Mouse (Mus musculus): ENCODE results near the gene Rwdd2a. TPM values are rescaled to one million over a fixed set of nuclear protein-coding genes. Genes with fewer than 3 reads are reported as not detected.

The Rwdd2a gene
- total RNA-seq (2021), result 10 to 100 TPM; 38.2 to 41.7 TPM
- long read RNA-seq, transcript Rwdd2a-203 (3 exons, 1,054 nt), result major isoform, 50 of 61 reads
- long read RNA-seq, transcript Rwdd2a-201 (3 exons, 1,355 nt), result minor isoform, 6 of 61 reads
- long read RNA-seq, partial matches to known transcripts, result 3 of 61 reads
- long read RNA-seq, other reads (novel, unspliced or antisense), result 2 of 61 reads

GRCm38 (mm10) chr9:86571540-86572135 lies at the start of gene Rwdd2a, which contains the start of gene Pgm3:
Gene Rwdd2a (plus strand): TSS chr9:86571991.
Gene Pgm3 (minus strand): TSS chr9:86571842.
- peak; percentile 95 to 97 for DNase-seq (ENCODE audit: low spot score in 2 of 2)

DNA sequence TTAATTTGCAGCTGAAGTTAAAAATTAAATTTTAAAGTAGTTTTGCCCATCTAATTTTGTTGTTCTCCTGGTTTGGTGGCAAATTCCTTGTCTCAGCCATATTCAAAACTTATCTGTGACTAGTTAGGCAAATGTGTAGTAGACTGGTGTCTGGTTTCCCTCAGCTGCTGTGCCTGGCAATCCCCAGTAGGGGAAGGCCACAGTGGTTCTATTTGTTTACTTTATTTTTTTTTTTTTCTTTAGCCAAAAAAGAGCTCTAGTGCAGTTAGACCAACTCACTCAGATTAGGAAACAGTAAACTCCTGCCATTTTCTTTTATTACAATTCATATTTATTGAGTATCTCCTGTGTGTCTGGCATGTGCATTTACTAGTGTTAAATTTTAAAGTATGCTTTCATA lies 49.5 kb upstream of the Rwdd2a start:
- no peak for DNase-seq (ENCODE audit: low spot score in 2 of 2)

DNA sequence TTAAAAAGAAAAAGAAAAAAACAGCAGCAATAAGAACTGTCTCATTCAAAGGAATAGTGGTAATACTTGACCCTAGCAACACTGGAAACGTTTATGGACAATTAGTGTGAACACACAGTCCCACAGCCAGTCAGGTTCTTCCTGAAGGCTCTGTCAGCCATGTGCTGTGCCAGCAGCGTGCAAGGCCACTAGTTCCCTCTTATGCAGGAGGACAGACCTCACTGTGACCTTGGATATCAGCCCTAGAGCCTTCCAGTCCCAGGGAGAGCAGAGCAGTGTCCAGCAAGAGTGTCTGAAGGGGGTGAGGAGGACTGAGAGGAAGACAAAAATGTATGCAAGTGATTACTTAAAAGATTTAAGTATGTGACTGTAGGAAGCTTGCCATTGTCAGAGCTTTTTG lies 46.2 kb upstream of the Rwdd2a start:
- DNase-seq (ENCODE audit: low spot score in 2 of 2), result no peak

GRCm38 (mm10) chr9:86534071-86534470 lies 37.7 kb upstream of the Rwdd2a start:
- DNase-seq (ENCODE audit: low spot score in 2 of 2), result no peak

- DNase-seq (ENCODE audit: low spot score in 2 of 2), result no peak
These were observed 28.3 kb upstream of the Rwdd2a start for GRCm38 (mm10) chr9:86543451-86543850.

- DNase-seq (ENCODE audit: low spot score in 2 of 2), result no peak
These were observed 27.2 kb upstream of the Rwdd2a start for GRCm38 (mm10) chr9:86544559-86544958.

GRCm38 (mm10) chr9:86549637-86550162 lies 22.1 kb upstream of the Rwdd2a start:
- no peak for DNase-seq (ENCODE audit: low spot score in 2 of 2)

DNA sequence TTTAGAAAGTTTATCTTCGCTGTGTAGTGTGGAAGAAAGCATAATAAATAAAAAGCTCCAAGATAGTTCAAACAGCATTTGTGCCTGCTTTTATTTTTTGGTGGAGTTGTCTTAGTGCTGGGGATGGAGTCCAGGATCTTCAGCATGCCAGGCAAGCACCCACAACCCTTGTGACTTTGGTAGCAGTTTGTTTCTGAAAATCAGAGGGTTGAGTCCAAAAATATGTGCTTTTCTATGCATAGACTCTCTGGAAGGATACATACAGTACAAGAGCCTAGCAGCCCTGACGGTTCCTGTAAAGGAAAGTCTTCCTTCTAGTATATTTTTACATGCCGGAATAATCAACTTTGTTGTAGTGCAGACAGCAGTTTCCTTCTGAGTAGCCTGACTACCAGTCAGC lies 21.1 kb upstream of the Rwdd2a start:
- DNase-seq (ENCODE audit: low spot score in 2 of 2), result no peak

GRCm38 (mm10) chr9:86553886-86554285 lies 17.9 kb upstream of the Rwdd2a start:
- DNase-seq (ENCODE audit: low spot score in 2 of 2), result no peak

- DNase-seq (ENCODE audit: low spot score in 2 of 2), result no peak
These were observed 17.1 kb upstream of the Rwdd2a start for GRCm38 (mm10) chr9:86554641-86555040.

DNA sequence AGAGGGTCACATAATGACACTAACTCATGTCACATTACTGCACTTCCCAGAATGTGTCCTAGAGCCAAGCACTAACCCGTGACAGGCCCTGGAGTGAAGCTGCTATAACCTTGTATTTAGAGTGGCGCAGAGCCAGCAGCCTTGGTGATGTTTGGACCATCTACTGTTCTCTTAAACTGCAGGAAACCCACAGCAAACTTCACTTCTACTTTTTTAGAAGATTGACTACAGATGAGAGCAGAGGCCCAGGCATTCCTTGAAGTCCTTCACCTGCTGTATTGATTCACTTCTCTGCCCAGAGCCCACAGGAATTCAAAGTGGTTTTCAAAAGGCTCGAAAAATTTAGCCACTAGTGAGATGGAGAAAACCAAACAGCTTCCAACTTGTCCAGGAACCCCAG lies 11.2 kb upstream of the Rwdd2a start:
- DNase-seq (ENCODE audit: low spot score in 2 of 2), result no peak

GRCm38 (mm10) chr9:86569314-86569910 lies 2.4 kb upstream of the Rwdd2a start:
- no peak for DNase-seq (ENCODE audit: low spot score in 2 of 2)

DNA sequence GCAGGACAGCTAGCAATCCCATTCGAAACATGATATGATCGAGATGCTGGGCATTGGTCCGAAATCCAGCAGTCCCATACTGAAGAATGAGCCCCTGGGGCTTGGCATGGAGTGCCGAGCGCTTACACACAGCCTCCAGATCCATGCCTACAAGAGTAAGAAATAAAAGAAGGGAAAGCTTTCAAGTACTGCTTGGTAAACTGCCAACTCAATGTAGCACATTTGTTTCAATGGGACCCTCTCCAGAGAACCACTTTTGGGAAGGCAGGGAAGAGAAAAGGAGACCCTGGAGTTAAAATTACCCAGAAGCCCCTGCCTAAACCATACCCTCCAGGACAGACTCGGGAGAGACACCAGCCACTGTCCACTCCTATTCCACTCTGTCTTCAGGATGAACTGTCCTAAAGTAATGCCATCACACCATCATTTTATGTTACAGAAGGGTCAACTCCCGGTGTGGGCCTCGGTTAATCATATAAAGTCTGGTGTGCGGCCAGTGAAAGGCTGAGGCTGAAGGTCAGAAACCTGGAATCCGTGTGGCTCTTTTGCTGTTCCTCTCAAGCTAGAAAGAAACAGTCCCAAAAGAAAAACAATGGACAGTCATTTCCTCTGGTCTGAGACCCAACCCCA lies 1.4 kb upstream of the Rwdd2a start:
- no peak for DNase-seq (ENCODE audit: low spot score in 2 of 2)

- no peak for DNase-seq (ENCODE audit: low spot score in 2 of 2)
These were observed 845 bp upstream of the Rwdd2a start for GRCm38 (mm10) chr9:86570946-86571345.

GRCm38 (mm10) chr9:86572196-86572595 lies 405 bp downstream of the Rwdd2a start:
- no peak for DNase-seq (ENCODE audit: low spot score in 2 of 2)

- DNase-seq (ENCODE audit: low spot score in 2 of 2), result peak; percentile 81 to 85
These were observed 973 bp downstream of the Rwdd2a start for GRCm38 (mm10) chr9:86572636-86573291.

GRCm38 (mm10) chr9:86573616-86574303 lies 2.0 kb downstream of the Rwdd2a start:
- no peak for DNase-seq (ENCODE audit: low spot score in 2 of 2)

DNA sequence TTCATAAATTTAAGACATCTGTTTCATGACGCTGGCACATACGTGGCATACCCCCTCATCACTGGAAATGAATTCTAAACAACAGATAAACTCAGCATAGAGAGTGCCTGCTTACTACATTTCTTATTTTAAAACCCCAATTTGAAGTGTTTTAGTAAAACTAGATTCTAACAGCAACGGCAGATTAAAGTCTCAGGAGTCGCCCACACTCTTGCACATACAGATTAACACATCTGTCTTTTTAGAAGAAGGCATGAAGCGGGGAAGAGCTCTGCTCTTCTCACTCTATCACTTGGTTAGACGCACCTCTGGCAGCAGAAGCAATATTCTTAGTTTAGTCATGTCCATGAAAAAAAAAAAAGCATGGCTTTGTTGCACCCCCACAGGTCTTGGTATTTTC lies 3.4 kb downstream of the Rwdd2a start:
- DNase-seq (ENCODE audit: low spot score in 2 of 2), result no peak

GRCm38 (mm10) chr9:86579657-86580056 lies 7.9 kb downstream of the Rwdd2a start:
- no peak for DNase-seq (ENCODE audit: low spot score in 2 of 2)

- peak; percentile 74 to 77 for DNase-seq (ENCODE audit: low spot score in 2 of 2)
These were observed 11.9 kb downstream of the Rwdd2a start for GRCm38 (mm10) chr9:86583740-86584139.

Measured in layer of hippocampus, postnatal 10 days (tissue).